Mouse (Mus musculus) limb, embryonic 11.5 days (tissue): ENCODE results near the gene Lnpep. TPM values are rescaled to one million over a fixed set of nuclear protein-coding genes. Genes with fewer than 3 reads are reported as not detected.

Source experiments
- ATAC-seq: fragments of 200-750 bp; cut with Nextera tagmentation; 2 replicates; pipeline ENCODE4 v1.8.0; 2017; ENCODE audit warnings: low read depth; ENCODE audit not compliant: insufficient number of reproducible peaks, low FRiP score, low TSS enrichment
- DNase-seq: peaks from one replicate; pipeline ENCODE4 v3.0.0-alpha.2; 2015; ENCODE audit warnings: low spot score
- H3K27ac ChIP-seq: fragments of 300-500 bp; sonication (generic); replicated peaks from 2 replicates; pipeline ENCODE4 v1.5.1; 2014; ENCODE audit warnings: low read depth, mild to moderate bottlenecking, low read length
- H3K27me3 ChIP-seq: fragments of 300-500 bp; sonication (generic); 2 replicates; pipeline ENCODE4 v1.6.1; 2014; ENCODE audit warnings: mild to moderate bottlenecking, low read length, mixed read lengths; ENCODE audit not compliant: control insufficient read depth, insufficient read depth
- H3K36me3 ChIP-seq: fragments of 300-500 bp; sonication (generic); 2 replicates; pipeline ENCODE4 v1.6.1; 2014; ENCODE audit warnings: mild to moderate bottlenecking, low read length, moderate library complexity, mixed read lengths; ENCODE audit not compliant: control insufficient read depth, insufficient read depth
- H3K4me1 ChIP-seq: fragments of 300-500 bp; sonication (generic); 2 replicates; pipeline ENCODE4 v1.6.1; 2014; ENCODE audit warnings: low read length, mixed read lengths; ENCODE audit not compliant: control insufficient read depth, insufficient read depth
- H3K4me2 ChIP-seq: fragments of 300-500 bp; sonication (generic); 2 replicates; pipeline ENCODE4 v1.6.1; 2014; ENCODE audit warnings: low read depth, mild to moderate bottlenecking, moderate library complexity; ENCODE audit not compliant: severe bottlenecking
- H3K4me3 ChIP-seq: fragments of 300-500 bp; sonication (generic); 2 replicates; pipeline ENCODE4 v1.5.1; 2014; ENCODE audit warnings: low read depth, low read length
- H3K9ac ChIP-seq: fragments of 300-500 bp; sonication (generic); 2 replicates; pipeline ENCODE4 v1.6.1; 2014; ENCODE audit warnings: mild to moderate bottlenecking, low read length
- H3K9me3 ChIP-seq: fragments of 300-500 bp; sonication (generic); 2 replicates; pipeline ENCODE4 v1.6.1; 2016; ENCODE audit warnings: low read length; ENCODE audit not compliant: control insufficient read depth
- WGBS: fragments of 180-500 bp; shearing (Covaris S2); extraction: QIAGEN DNeasy Blood & Tissue Kit; methylation state at CpG from one replicate; pipeline ENCODE4 v1.1.7; 2014; 5-methylcytosine and 5-hydroxymethylcytosine counted together
- polyA plus RNA-seq: library from polyadenylated mRNA; unstranded; fragments of >200 nt; fragmentation: Nextera tagmentation; extraction: Ambion mirVana; gene quantifications from 2 replicates; pipeline ENCODE4 v1.2.1, GENCODE M21; 2014

Lnpep gene
- polyA plus RNA-seq, 1 experiment from 2014 or later = 8.6 TPM

DNA sequence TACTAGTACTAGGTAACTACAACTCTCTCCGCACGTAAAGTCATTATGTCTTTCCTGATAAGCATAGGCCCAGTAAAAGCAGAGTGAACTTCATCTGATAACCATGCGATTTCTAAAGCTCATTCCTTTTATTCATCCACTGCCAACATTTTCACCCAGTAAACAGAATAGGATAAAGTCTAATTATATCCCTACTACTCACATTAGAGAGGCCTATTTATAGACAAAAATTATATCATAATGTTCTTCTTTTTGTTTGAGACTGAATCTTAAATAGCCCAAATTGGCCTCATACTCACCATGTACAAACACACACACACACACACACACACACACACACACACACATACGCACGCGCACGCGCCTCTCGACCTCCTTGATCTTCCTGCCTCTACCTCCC, 48.5 kb downstream of the Lnpep start:
- no peak overlapping the region for H3K9ac ChIP-seq
- no peak overlapping the region for H3K4me3 ChIP-seq
- DNase-seq (no peak), ATAC-seq (no peak)
- WGBS = 95% methylated on average over 9 of the region's 9 CpGs
- no peak overlapping the region for H3K27ac ChIP-seq
- H3K36me3 ChIP-seq = no peaks in the 10 kb centered on the region
- no peak overlapping the region for H3K4me2 ChIP-seq
- H3K4me1 ChIP-seq = no peaks in the 10 kb centered on the region
- no peaks in the 10 kb centered on the region for H3K27me3 ChIP-seq
- no peaks in the 10 kb centered on the region for H3K9me3 ChIP-seq

- Histone ChIP-seq H3K27me3 (no peaks in the 10 kb centered on the region), H3K4me1 (no peaks in the 10 kb centered on the region), H3K27ac (no peak overlapping the region), H3K9me3 (no peaks in the 10 kb centered on the region), H3K4me3 (no peak overlapping the region), H3K4me2 (no peak overlapping the region), H3K36me3 (peaks cover 2% of the 10 kb centered on the region; the same call in 1 of the 2 replicates), H3K9ac (no peak overlapping the region)
- DNase-seq = no peak
- ATAC-seq = no peak
- WGBS = 56% methylated on average over 3 of the region's 3 CpGs
These were observed 57.8 kb downstream of the Lnpep start for GRCm38 (mm10) chr17:17567071-17567470.

GRCm38 (mm10) chr17:17548958-17549357, 75.9 kb downstream of the Lnpep start:
- DNase-seq = no peak
- H3K9ac ChIP-seq = no peak overlapping the region
- no peaks in the 10 kb centered on the region for H3K9me3 ChIP-seq
- H3K36me3 ChIP-seq = peaks cover 3% of the 10 kb centered on the region; the same call in 1 of the 2 replicates
- no peak overlapping the region for H3K4me2 ChIP-seq
- H3K4me3 ChIP-seq = no peak overlapping the region
- no peak for ATAC-seq
- no peak overlapping the region for H3K27ac ChIP-seq
- WGBS = 91% methylated on average over 3 of the region's 3 CpGs
- H3K4me1 ChIP-seq = no peaks in the 10 kb centered on the region
- H3K27me3 ChIP-seq = no peaks in the 10 kb centered on the region

- no peaks in the 10 kb centered on the region for H3K9me3 ChIP-seq
- peaks cover under 1% of the 10 kb centered on the region; the same call in 1 of the 2 replicates for H3K36me3 ChIP-seq
- H3K27me3 ChIP-seq = no peaks in the 10 kb centered on the region
- H3K9ac ChIP-seq = no peak overlapping the region
- no peak overlapping the region for H3K27ac ChIP-seq
- H3K4me2 ChIP-seq = no peak overlapping the region
- no peaks in the 10 kb centered on the region for H3K4me1 ChIP-seq
- ATAC-seq (no peak), DNase-seq (no peak)
- no peak overlapping the region for H3K4me3 ChIP-seq
These were observed 93.5 kb downstream of the Lnpep start for GRCm38 (mm10) chr17:17531338-17531737.

DNA sequence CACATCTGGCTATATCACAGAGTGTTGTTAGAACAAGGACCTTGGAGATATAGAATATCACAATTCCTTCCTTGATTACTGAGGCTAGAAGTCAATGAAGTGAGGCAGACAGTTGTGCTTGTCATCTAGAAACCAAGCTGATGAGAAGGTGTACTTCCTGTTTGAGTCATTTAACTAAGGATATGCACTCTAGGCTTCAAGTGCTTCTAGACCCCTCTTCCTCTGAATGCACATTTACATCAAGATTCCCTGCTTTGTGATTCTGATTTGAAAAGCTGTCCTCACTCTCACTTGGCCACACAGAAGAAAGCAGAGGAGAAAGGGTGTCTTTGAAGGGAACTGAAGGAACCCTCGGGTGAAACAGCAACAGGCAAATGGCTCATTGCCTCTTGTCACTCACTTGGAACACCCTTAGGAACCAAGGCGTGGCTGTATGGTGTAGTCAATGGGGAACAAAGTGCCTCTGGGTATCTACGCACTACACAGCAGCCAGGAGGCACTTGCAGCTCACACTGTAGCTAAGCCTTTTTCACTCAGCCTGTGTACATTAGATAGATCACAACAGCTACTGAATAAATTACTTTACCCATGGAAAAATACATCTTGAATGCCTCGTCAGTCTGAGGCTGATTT, 108.3 kb downstream of the Lnpep start:
- WGBS = 72% methylated on average over 4 of the region's 4 CpGs
- Histone ChIP-seq H3K9me3 (no peaks in the 10 kb centered on the region), H3K27ac (no peak overlapping the region), H3K36me3 (no peaks in the 10 kb centered on the region), H3K27me3 (no peaks in the 10 kb centered on the region), H3K4me2 (no peak overlapping the region), H3K9ac (no peak overlapping the region), H3K4me3 (no peak overlapping the region), H3K4me1 (no peaks in the 10 kb centered on the region)
- DNase-seq (no peak), ATAC-seq (no peak)

GRCm38 (mm10) chr17:17506677-17507076, 118.2 kb downstream of the Lnpep start:
- ATAC-seq (no peak), DNase-seq (no peak)
- no peaks in the 10 kb centered on the region for H3K36me3 ChIP-seq
- no peak overlapping the region for H3K4me2 ChIP-seq
- no peaks in the 10 kb centered on the region for H3K9me3 ChIP-seq
- 84% methylated on average over 10 of the region's 10 CpGs for WGBS
- H3K4me3 ChIP-seq = no peak overlapping the region
- H3K9ac ChIP-seq = no peak overlapping the region
- no peaks in the 10 kb centered on the region for H3K4me1 ChIP-seq
- no peak overlapping the region for H3K27ac ChIP-seq
- no peaks in the 10 kb centered on the region for H3K27me3 ChIP-seq

- no peak overlapping the region for H3K4me3 ChIP-seq
- peak overlapping the region; percentile 49; the same call in 1 of the 2 replicates for H3K27ac ChIP-seq
- H3K9ac ChIP-seq = no peak overlapping the region
- no peaks in the 10 kb centered on the region for H3K9me3 ChIP-seq
- no peaks in the 10 kb centered on the region for H3K36me3 ChIP-seq
- WGBS = 58% methylated on average over 3 of the region's 3 CpGs
- ATAC-seq (no peak), DNase-seq (no peak)
- no peak overlapping the region for H3K4me2 ChIP-seq
- H3K4me1 ChIP-seq = no peaks in the 10 kb centered on the region
- no peaks in the 10 kb centered on the region for H3K27me3 ChIP-seq
These were observed 125.6 kb downstream of the Lnpep start for GRCm38 (mm10) chr17:17499278-17499677.

GRCm38 (mm10) chr17:17498848-17499247, 126.0 kb downstream of the Lnpep start:
- Histone ChIP-seq H3K9me3 (no peaks in the 10 kb centered on the region; the same call in 1 of the 2 replicates), H3K4me2 (no peak overlapping the region), H3K9ac (no peak overlapping the region), H3K27ac (peak overlapping the region; percentile 49; the same call in 1 of the 2 replicates), H3K4me3 (no peak overlapping the region), H3K27me3 (no peaks in the 10 kb centered on the region), H3K36me3 (no peaks in the 10 kb centered on the region), H3K4me1 (no peaks in the 10 kb centered on the region)
- ATAC-seq = no peak
- 21% methylated on average over 1 of the region's 1 CpGs for WGBS
- no peak for DNase-seq

DNA sequence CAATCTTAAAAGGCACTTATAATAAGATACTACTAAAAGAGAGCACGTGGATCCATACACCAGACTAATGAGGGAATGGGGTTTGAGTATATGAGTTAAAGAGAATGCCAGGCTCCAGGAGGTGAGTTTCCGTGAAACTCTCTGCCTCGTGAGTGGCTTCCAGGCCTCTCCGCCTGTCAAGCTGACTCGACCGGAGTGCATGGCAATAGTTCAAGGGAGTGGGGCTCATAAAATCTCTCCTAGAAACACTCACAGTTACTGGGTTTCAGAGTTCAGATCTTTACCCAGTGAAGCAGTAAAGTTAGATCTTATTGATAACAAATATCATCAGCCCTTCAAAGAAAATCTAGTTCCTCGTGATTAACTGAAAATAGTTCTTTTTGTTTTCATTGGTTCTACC, 128.1 kb downstream of the Lnpep start:
- Histone ChIP-seq H3K9me3 (no peaks in the 10 kb centered on the region; the same call in 1 of the 2 replicates), H3K4me1 (peaks cover 6% of the 10 kb centered on the region; the same call in 1 of the 2 replicates), H3K4me3 (no peak overlapping the region), H3K4me2 (no peak overlapping the region), H3K27ac (no peak overlapping the region), H3K9ac (no peak overlapping the region), H3K36me3 (no peaks in the 10 kb centered on the region), H3K27me3 (no peaks in the 10 kb centered on the region)
- 84% methylated on average over 7 of the region's 7 CpGs for WGBS
- DNase-seq = no peak
- no peak for ATAC-seq
